Mouse (Mus musculus) testis, postnatal 14 days (tissue): ENCODE measurements around the gene Vmn2r-ps159.
"Not testable (repeated sequence)": the region's sequence is repeated elsewhere in the genome, so short reads cannot be mapped to it uniquely, and the experiment has no call there.

Experiments used
- DNase-seq: peaks from one replicate; pipeline ENCODE4 v3.0.0; 2021; ENCODE audit warnings: low spot score

The Vmn2r-ps159 gene

GRCm38 (mm10) chr4:156330803-156331202 is at the start of gene Vmn2r-ps159:
Gene Vmn2r-ps159 (plus strand): TSS chr4:156331103.
- DNase-seq = not testable (repeated sequence)

- not testable (repeated sequence) for DNase-seq
Measured at GRCm38 (mm10) chr4:156341601-156342504, 10.9 kb downstream of the Vmn2r-ps159 start.

DNA sequence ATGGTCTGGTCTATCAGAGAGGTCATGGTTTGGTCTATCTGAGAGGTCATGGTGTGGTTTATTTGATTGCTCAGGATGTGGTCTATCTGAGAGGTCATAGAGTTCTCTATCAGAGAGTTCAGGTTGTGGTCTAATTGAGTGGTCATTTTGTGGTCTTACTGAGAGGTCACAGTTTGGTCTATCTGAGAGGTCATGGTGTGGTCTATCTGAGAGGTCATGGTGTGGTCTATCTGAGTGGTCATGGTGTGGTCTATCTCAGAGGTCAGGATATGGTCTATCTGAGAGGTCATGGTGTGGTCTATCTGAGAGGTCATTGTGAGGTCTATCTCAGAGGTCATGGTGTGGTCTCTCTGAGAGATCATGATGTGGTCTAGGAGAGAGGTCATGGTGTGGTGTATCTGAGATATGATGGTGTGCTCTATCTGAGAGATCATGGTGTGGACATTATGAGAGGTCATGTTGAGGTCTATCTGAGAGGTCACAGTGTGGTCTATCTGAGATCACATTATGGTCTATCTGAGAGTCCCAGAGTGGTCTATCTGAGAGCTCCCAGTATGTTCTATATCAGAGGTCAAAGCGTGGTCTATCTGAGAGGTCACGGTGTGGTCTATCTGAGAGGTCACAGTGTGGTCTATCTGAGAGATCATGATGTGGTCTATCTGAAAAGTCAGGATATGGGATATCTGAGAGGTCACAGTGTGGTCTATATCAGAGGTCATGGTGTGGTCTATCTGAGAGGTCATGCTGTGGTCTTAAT is 11.8 kb downstream of the Vmn2r-ps159 start:
- no peak for DNase-seq

DNA sequence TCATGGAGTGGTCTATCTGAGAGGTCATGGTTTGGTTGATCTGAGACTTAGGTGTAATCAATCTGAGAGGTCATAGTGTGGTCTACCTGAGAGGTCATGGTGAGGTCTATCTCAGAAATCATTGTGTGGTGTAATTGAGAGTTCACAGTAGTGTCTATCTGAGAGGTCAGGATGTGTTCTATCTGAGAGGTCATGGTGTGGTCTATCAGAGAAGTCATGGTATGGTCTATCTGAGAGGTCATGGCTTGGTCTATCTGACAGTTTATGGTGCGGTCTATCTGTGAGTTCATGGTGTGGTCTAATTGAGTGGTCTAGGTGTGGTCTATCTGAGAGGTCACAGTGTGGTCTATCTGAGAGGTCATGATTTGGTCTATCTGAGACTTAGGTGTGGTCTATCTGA is 12.4 kb downstream of the Vmn2r-ps159 start:
- no peak for DNase-seq

DNA sequence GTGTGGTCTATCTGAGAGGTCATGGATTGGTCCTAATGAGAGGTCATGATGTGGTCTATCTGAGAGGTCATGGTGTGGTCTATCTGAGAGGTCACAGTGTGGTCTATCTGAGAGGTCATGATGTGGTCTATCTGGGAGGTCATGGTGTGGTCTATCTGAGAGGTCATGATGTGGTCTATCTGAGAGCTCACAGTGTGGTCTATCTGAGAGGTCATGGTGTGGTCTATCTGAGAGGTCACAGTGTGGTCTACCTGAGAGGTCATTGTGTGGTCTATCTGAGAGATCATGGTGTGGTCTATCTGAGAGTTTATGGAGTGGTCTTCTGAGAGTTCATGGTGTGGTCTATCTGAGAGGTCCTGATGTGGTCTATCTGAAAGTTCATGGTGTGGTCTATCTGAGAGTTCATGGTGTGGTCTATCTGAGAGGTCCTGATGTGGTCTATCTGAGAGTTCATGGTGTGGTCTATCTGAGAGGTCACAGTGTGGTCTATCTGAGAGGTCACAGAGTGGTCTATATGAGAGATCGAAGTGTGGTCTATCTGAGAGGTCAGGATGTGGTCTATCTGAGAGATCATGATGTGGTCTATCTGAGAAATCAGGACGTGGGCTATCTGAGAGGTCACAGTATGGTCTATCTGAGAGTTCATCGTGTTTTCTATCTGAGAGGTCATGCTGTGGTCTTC is 26.0 kb downstream of the Vmn2r-ps159 start:
- not testable (repeated sequence) for DNase-seq
